Comparison of ENCODE assay signal across 13 mouse cellular contexts in genomic region chr9:83599505-83599904, GRCm38 (mm10). TPM values are rescaled to one million over a fixed set of nuclear protein-coding genes. Genes with fewer than 3 reads are reported as not detected.
DNase-seq lines count a peak whose midpoint lies in the region; ATAC-seq and TF ChIP-seq lines count a peak whose summit lies in the region.
"Had no signal": no experiment of that assay in that cellular context is flagged by ENCODE, and none has a peak within 500 bp of the region (broad histone marks: within the 10 kb centered on the region; RNA-seq: fewer than 3 reads in every experiment).

No protein-coding gene starts in this region.

- peaks cover 5% of the 10 kb centered on the region for H3K4me1 ChIP-seq in heart, embryonic 11.5 days (ENCODE audit: control insufficient read depth, insufficient read depth, low read length)
- no peaks in the 10 kb centered on the region for H3K4me1 ChIP-seq in lung, postnatal 0 days (ENCODE audit: insufficient read depth, low read depth, low read length)
- peaks cover 9% of the 10 kb centered on the region for H3K4me1 ChIP-seq in cerebellum, adult 2 months (ENCODE audit: control insufficient read depth, insufficient read depth, low read length)
- peaks cover 12% of the 10 kb centered on the region for H3K4me1 ChIP-seq in heart, embryonic 16.5 days (ENCODE audit: control insufficient read depth, insufficient read depth, low read length)

- TF ChIP-seq POLR2A in cerebellum, adult 2 months (IDR thresholded peaks at IDR 0.05; ENCODE audit: borderline replicate concordance, insufficient read depth, low read length), result no peak

- H3K27me3 ChIP-seq in heart, embryonic 11.5 days (ENCODE audit: control insufficient read depth, insufficient read depth, low read length), result no peaks in the 10 kb centered on the region
- H3K27me3 ChIP-seq in lung, postnatal 0 days (replicated peaks; ENCODE audit: insufficient read depth, low read length), result no peaks in the 10 kb centered on the region
- H3K27me3 ChIP-seq in cerebellum, adult 2 months (ENCODE audit: control insufficient read depth, insufficient read depth, low read length), result no peaks in the 10 kb centered on the region
- H3K27me3 ChIP-seq in heart, embryonic 16.5 days (ENCODE audit: control insufficient read depth, insufficient read depth, low read length), result no peaks in the 10 kb centered on the region
- H3K27me3 ChIP-seq: CH12.LX had no signal

- no peak for TF ChIP-seq CTCF in lung, postnatal 0 days (IDR thresholded peaks at IDR 0.05)
- no peak for TF ChIP-seq CTCF in cerebellum, adult 2 months (IDR thresholded peaks at IDR 0.05; ENCODE audit: borderline replicate concordance, insufficient read depth, low read depth, low read length)

- ATAC-seq in heart, embryonic 11.5 days (replicated peaks; ENCODE audit: insufficient number of reproducible peaks, low FRiP score, low TSS enrichment), result no peak
- ATAC-seq in lung, postnatal 0 days, result no peak
- ATAC-seq in heart, embryonic 16.5 days (replicated peaks; ENCODE audit: extremely low read depth, insufficient read depth, low FRiP score), result no peak
- ATAC-seq: liver, postnatal 0 days had no signal

- H3K9me3 ChIP-seq in heart, embryonic 11.5 days (replicated peaks; ENCODE audit: control insufficient read depth, low read length), result no peaks in the 10 kb centered on the region
- no peaks in the 10 kb centered on the region for H3K9me3 ChIP-seq in lung, postnatal 0 days (ENCODE audit: low read length)
- no peaks in the 10 kb centered on the region for H3K9me3 ChIP-seq in heart, embryonic 16.5 days (replicated peaks; ENCODE audit: control insufficient read depth, low read length)

- no peak overlapping the region for H3K9ac ChIP-seq in heart, embryonic 11.5 days (ENCODE audit: low read depth, low read length)
- no peak overlapping the region for H3K9ac ChIP-seq in lung, postnatal 0 days (replicated peaks; ENCODE audit: low read depth)
- no peak overlapping the region for H3K9ac ChIP-seq in heart, embryonic 16.5 days (ENCODE audit: low read length)
- H3K9ac ChIP-seq: liver, postnatal 0 days had no signal

- H3K4me2 ChIP-seq in heart, embryonic 11.5 days, result no peak overlapping the region
- no peak overlapping the region for H3K4me2 ChIP-seq in lung, postnatal 0 days (replicated peaks; ENCODE audit: low read depth, low read length)
- H3K4me2 ChIP-seq in heart, embryonic 16.5 days (ENCODE audit: low read depth, low read length), result no peak overlapping the region

- intact Hi-C loops in heart, postnatal 36 days (cut with DNase I), result no loop called here
- intact Hi-C loops in gastrocnemius, postnatal 36 days (cut with DNase I), result no loop called here

- TF ChIP-seq EP300 in lung, postnatal 0 days (IDR thresholded peaks at IDR 0.05), result no peak

- no peak for DNase-seq in heart, postnatal 36 days
- DNase-seq in lung, postnatal 0 days (ENCODE audit: low spot score), result peak; percentile 14
- DNase-seq in lung, postnatal 14 days, result no peak
- peak; percentile 37 to 42 for DNase-seq in cerebellum, adult 2 months
- DNase-seq in gastrocnemius, postnatal 36 days, result no peak
- DNase-seq: adrenal gland, postnatal 25 days; embryo, embryonic 11 days; liver, postnatal 0 days; thymus, postnatal 14 days had no signal

- no peak overlapping the region for H3K4me3 ChIP-seq in heart, embryonic 11.5 days (ENCODE audit: low read depth, low read length)
- no peak overlapping the region for H3K4me3 ChIP-seq in lung, postnatal 0 days (ENCODE audit: low read depth, low read length)
- H3K4me3 ChIP-seq in cerebellum, adult 2 months (replicated peaks; ENCODE audit: insufficient read depth, low read depth, low read length), result no peak overlapping the region
- no peak overlapping the region for H3K4me3 ChIP-seq in heart, embryonic 16.5 days (ENCODE audit: low read length)
- H3K4me3 ChIP-seq: myocyte had no signal

- no peaks in the 10 kb centered on the region for H3K36me3 ChIP-seq in heart, embryonic 11.5 days (ENCODE audit: control insufficient read depth, insufficient read depth, low read length)
- no peaks in the 10 kb centered on the region for H3K36me3 ChIP-seq in lung, postnatal 0 days (ENCODE audit: insufficient read depth, low read length)
- no peaks in the 10 kb centered on the region for H3K36me3 ChIP-seq in heart, embryonic 16.5 days (ENCODE audit: control insufficient read depth, insufficient read depth)

- WGBS in heart, embryonic 11.5 days (ENCODE audit: insufficient replicate concordance), result 66% methylated on average over 6 of the region's 6 CpGs
- WGBS in lung, postnatal 0 days, result 32% methylated on average over 6 of the region's 6 CpGs
- WGBS in cerebellum, adult 2 months, result 29% methylated on average over 6 of the region's 6 CpGs
- WGBS in heart, embryonic 16.5 days, result 54% methylated on average over 6 of the region's 6 CpGs

- H3K27ac ChIP-seq in heart, embryonic 11.5 days (ENCODE audit: low read depth, low read length), result 0 out of 2 replicates have a peak overlapping the region, but pooled peaks have one; percentile 8
- no peak overlapping the region for H3K27ac ChIP-seq in lung, postnatal 0 days (ENCODE audit: low read length)
- no peak overlapping the region for H3K27ac ChIP-seq in cerebellum, adult 2 months (ENCODE audit: insufficient read depth, low read length)
- H3K27ac ChIP-seq in heart, embryonic 16.5 days (ENCODE audit: low read length), result 0 out of 2 replicates have a peak overlapping the region, but pooled peaks have one; percentile 13

RNA-seq across cellular contexts. Expression of gene Sh3bgrl2, which starts 51.4 kb away (rescaled TPM):
- polyA plus RNA-seq in heart, embryonic 11.5 days (2014; fragmentation: Nextera tagmentation; extraction: Ambion mirVana), result 20.5 and 22.4 TPM in 2 replicates
- total RNA-seq in heart, postnatal 36 days (2021), result 1 to 10 TPM; 4.3 to 6.3 TPM
- polyA plus RNA-seq in lung, postnatal 0 days (2015; fragmentation: Nextera tagmentation; extraction: Ambion mirVana), result 17.3 and 18.6 TPM in 2 replicates
- polyA plus RNA-seq in cerebellum, adult 2 months (2012; rRNA removed), result 29.1 and 29.9 TPM in 2 replicates
- polyA plus RNA-seq in heart, embryonic 16.5 days (2015; fragmentation: Nextera tagmentation; extraction: Ambion mirVana), result 11.1 and 11.4 TPM in 2 replicates
- total RNA-seq in gastrocnemius, postnatal 36 days (2021), result 1 to 10 TPM; 1.1 to 1.9 TPM

Comparison
In these comparisons a context has a peak if more than half of its experiments do, and no peak if none do; other contexts are left out.
1. DNase-seq: peak in lung, postnatal 0 days (single experiment) and cerebellum, adult 2 months (2 of 2); none in heart, postnatal 36 days (0 of 2), lung, postnatal 14 days (single experiment) and gastrocnemius, postnatal 36 days (0 of 2).
2. H3K27ac ChIP-seq: peak in heart, embryonic 11.5 days (single experiment) and heart, embryonic 16.5 days (single experiment); none in lung, postnatal 0 days (single experiment) and cerebellum, adult 2 months (single experiment).